Mouse (Mus musculus) naive thymus-derived CD4-positive, alpha-beta T cell, adult 2 months (primary cell): ENCODE data around the gene Vmn1r41.

Source experiments
- DNase-seq: peaks from one replicate; pipeline ENCODE4 v3.0.0-alpha.2; 2011; ENCODE audit warnings: low read depth

The Vmn1r41 gene

DNA sequence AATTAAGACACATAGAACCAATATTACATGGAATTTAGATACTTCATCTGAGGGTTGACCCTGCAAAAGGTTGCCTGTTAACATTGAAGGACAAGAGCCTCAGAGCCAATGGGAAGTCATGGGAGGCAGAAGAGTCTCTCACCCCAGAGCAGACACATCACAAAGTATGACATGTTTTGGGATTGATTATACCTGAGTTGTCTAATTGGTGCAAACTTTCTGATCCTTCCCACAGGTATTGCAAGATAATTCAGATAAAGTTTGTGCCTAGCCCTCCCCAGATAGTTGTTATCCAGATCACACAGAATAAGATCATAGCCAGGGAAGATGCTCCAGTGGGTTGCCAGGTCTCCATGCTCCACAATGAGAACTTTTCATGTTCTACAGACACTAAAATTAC is at the start of gene Vmn1r41:
Gene Vmn1r41 (plus strand): TSS at position 301 of the 400 bp plus-strand sequence.
- DNase-seq = no peak

DNA sequence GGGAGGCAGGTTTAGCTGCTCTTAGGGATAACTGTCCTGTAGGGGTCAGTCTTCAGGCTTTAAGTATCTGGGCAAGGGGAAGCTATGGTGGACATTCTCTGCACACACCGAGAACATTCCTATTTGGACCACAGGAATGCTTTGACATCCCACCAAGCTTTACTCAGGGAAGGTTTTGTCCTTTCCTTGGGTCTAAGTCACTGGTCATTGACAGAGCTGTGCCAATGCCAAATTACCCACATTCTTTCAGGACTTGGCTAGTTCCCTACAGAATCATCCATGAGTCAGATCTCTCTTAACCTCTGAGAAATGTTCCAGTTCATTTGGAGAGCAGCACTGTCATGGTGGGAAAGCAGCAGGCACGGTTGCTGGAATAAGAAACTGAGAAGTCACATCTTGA is 33.9 kb upstream of the Vmn1r41 start:
- DNase-seq = no peak

DNA sequence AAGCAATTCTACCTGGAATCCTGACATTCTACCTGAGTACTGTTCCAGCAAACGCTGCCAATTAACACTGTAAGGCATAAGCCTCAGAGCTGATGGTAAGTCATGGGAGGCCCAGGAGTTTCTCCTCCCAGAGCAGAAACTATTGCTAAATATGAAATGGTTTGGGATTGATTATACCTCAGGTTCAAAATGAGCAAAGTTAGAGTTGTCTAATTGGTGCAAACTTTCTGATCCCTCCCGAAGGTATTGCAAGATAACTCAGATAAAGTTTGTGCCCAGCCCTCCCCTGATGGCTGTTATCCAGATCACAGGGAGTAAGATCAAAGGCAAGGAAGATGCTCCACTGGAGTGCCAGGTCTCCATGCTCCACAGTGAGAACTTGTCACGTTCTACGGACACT is 33.3 kb upstream of the Vmn1r41 start, which contains the start of gene Vmn1r40:
Gene Vmn1r40 (plus strand): TSS at position 301 of the 400 bp plus-strand sequence.
- DNase-seq = no peak

DNA sequence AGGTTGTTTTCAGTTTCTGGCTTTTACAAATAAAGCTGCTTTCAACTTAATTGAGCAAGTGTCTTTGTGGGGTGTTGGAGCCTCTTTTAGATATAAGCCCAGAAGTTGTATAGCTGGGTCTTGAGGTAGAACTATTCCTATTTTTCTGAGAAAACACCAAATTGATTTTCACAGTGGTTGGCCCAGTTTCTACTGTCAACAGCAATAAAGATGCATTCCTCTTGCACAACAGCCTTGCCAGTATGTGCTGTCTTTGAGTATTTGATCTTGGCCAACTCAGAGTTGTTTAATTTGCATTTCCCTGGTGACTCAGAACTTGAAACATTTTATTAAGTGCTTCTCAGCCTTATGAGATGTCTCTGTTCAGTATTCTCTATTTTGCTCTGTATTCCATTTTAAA is 22.5 kb upstream of the Vmn1r41 start:
- DNase-seq = no peak

DNA sequence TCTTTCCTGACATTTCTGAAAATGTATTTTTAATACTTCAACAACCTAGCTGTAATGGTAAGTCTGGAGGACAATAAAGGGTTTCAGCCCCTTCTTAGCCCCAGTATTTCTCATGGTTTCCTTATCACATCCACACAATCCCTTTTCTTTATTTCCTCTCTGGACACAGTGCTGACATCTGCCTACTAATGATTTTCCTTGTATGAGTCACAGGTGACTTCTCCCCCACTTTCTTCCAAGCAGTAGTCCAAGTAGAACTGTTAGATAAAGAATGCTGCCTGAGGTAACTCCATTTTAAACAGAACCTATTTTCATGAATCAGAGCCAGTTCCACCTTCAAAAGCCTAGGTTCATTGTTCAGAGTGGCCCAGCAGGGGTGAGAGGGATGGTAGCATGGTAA is 2.2 kb downstream of the Vmn1r41 start:
- DNase-seq = no peak

DNA sequence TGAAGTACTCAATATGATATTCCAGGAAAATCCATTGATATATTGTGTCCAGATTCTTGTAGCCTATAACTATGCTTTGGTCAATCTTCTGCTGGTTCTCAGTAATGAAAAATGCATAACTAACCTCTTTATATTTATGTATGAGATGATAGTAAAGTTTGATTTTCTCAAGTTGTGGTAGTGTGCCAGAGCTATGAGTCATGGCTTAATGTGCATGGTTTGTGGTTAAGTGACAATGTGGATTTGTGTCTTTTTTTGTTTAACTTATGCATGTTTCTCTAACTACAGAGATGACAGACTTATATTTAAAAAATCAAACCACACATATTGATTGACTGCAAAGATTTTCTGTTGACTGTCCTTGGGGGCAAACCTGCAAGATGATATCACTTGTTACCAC is 49.7 kb downstream of the Vmn1r41 start:
- DNase-seq = no peak
